Mouse (Mus musculus): Measurements from ENCODE around the gene Exoc6. TPM values are rescaled to one million over a fixed set of nuclear protein-coding genes. Genes with fewer than 3 reads are reported as not detected.
"Not testable (repeated sequence)": the region's sequence is repeated elsewhere in the genome, so short reads cannot be mapped to it uniquely, and the experiment has no call there.

The Exoc6 gene
- total RNA-seq, 2 experiments from 2014 or later = 53.3 to 54.7 TPM

- no peak for TF ChIP-seq CTCF (conservative IDR thresholded peaks at IDR 0.05)
- H3K4me3 ChIP-seq = no peak overlapping the region
- no peak for DNase-seq (ENCODE audit: low spot score in 2 of 2)
- H3K27ac ChIP-seq = no peak overlapping the region
Measured at GRCm38 (mm10) chr19:37545725-37546124, 4.5 kb upstream of the Exoc6 start.

- no peak overlapping the region for H3K4me3 ChIP-seq
- DNase-seq (ENCODE audit: low spot score in 2 of 2) = no peak
- H3K27ac ChIP-seq = no peak overlapping the region
- no peak for TF ChIP-seq CTCF (conservative IDR thresholded peaks at IDR 0.05)
Measured at GRCm38 (mm10) chr19:37546776-37547175, 3.4 kb upstream of the Exoc6 start.

- Histone ChIP-seq H3K4me3 (peak overlapping the region; percentile 98), H3K27ac (peak overlapping the region; percentile 99)
- TF ChIP-seq CTCF (conservative IDR thresholded peaks at IDR 0.05) = no peak
- no peak for DNase-seq (ENCODE audit: low spot score in 2 of 2)
Measured at GRCm38 (mm10) chr19:37551040-37551566, 885 bp downstream of the Exoc6 start.

GRCm38 (mm10) chr19:37553376-37554265 is 3.4 kb downstream of the Exoc6 start:
- no peak for TF ChIP-seq CTCF (conservative IDR thresholded peaks at IDR 0.05)
- no peak overlapping the region for H3K27ac ChIP-seq
- no peak for DNase-seq (ENCODE audit: low spot score in 2 of 2)
- 0 out of 2 replicates have a peak overlapping the region, but pooled peaks have one; percentile 11 for H3K4me3 ChIP-seq

DNA sequence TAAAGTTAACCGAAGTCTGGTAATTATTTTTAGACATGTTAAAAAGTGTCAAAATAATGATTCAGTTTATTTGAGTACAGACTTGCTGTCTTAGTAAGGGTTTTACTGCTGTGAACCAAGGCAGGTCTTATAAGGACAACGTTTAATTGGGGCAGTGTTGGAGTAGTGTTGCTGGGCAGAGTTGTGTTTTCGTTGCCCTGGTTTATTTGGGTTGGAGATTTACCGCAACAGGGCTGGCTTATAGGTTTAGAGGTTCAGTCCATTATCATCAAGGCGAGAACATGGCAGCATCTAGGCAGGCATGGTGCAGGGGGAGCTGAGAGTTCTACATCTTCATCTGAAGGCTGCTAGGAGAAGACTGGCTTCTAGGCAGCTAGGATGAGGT is 4.0 kb downstream of the Exoc6 start:
- not testable (repeated sequence) for H3K4me3 ChIP-seq; DNase-seq (ENCODE audit: low spot score in 2 of 2); H3K27ac ChIP-seq

DNA sequence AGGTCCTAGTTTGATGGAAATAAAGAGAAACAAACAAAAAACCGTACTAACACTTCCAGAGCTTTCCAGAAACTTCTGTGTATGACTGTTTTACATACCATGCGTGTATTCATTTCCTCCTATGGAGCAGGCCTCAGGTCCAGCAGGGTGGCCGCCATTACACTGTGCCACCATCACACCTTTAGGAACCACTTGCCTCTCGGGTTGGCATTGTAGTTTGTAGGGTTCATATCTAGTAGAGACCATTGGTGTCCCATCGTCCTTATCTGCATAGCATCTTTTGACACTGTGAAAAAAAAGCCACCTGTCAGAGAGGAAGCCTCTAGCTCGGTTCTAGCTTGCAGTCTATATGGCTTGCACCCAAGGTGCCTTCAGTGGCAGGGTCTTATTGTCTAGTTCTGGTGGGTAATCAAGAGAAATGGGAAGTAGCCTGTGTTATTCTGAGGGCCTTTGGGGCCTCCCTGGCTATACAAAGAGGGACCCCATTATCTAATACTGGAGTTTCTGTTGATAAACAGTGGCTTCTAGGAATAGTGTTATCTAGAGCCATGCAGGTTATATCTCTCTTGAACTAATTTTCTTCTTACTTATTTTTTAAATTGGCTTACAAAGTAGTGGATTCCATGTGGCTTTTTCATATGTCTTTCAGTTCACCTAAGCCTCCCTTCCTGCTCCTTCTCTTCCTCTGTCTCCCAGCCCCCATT is 5.8 kb downstream of the Exoc6 start:
- no peak for DNase-seq (ENCODE audit: low spot score in 2 of 2)
- no peak overlapping the region for H3K4me3 ChIP-seq
- H3K27ac ChIP-seq = no peak overlapping the region
- no peak for TF ChIP-seq CTCF (conservative IDR thresholded peaks at IDR 0.05)

DNA sequence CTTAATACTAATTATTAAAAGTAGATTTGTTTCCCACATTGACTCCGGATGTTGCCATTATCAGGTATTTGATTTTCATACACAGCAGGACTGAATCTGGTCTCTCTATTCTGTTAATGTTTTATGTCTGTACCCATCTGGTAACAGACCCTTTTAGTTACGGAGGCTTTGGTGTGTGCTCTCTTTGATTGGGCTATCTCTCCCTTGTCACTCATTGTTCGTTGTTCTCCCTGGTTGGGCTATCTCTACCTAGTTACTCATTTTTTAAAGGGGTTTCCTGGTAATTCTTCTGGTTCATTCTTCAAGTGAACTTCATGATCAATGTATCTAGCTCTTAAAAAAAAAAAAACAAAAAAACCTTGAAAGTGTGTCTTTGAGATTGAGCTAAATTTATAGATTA is 7.7 kb downstream of the Exoc6 start:
- Histone ChIP-seq H3K27ac (no peak overlapping the region), H3K4me3 (no peak overlapping the region)
- DNase-seq (ENCODE audit: low spot score in 2 of 2) = no peak
- TF ChIP-seq CTCF (conservative IDR thresholded peaks at IDR 0.05) = no peak

- peak; percentile 72 for TF ChIP-seq CTCF (conservative IDR thresholded peaks at IDR 0.05)
- no peak for DNase-seq (ENCODE audit: low spot score in 2 of 2)
- Histone ChIP-seq H3K4me3 (no peak overlapping the region), H3K27ac (no peak overlapping the region)
Measured at GRCm38 (mm10) chr19:37559286-37560079, 9.3 kb downstream of the Exoc6 start.

DNA sequence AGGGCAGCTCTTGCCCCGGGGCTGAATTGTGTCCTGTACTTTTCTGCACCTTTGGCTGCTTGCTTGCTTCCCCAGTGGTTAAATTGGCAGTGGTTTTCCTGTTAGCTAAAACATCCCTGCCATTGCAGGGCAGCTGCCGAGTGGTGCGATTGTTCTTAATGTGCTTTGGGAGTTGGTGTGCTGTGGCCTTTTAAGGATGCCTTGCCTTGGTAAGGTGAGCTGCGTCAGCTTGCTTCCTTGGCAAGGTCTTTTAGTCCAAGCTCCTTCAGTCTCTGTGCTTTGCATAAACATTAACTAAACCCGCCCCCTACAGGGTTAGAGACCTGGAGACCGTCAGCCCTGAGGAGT is 9.8 kb downstream of the Exoc6 start:
- no peak for DNase-seq (ENCODE audit: low spot score in 2 of 2)
- TF ChIP-seq CTCF (conservative IDR thresholded peaks at IDR 0.05) = no peak
- H3K27ac ChIP-seq = no peak overlapping the region
- H3K4me3 ChIP-seq = no peak overlapping the region

DNA sequence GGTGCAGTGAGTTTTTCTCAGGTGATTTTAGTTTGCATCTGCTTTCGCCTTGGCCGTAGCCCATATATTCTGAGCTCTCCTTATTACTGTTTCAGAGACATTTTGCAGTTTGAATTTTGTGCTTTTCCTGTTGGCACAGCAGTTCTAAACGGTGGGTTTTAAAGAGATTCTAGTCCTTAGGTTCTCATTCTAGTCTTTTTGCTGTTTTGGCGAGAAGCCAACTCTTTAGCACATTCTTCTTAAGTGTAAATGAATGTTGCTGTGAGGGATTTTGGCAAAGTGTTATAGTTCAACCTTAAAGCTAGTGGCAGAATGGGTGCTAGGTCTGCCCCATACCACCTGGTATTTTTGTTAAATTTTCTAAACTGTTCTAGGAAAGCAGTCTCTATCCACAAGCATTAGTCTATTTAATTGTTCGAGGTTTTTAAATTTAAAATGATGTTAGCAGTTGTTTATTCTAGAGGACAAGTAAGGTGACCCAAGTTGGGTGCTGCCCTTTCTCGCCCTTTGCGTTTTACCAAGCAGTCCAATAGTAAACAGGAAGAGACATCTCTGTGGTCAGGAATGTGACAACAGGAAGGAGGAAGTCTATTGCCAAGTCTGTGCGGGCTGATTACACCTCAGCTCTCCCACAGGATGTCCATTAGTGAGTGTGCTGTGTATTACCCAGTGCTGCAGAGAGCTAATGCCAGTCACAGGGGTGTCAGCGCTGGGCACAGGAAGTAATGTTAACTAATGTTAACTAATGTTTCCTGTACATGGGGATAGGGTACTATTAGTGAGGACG is 11.1 kb downstream of the Exoc6 start:
- Histone ChIP-seq H3K27ac (no peak overlapping the region), H3K4me3 (no peak overlapping the region)
- no peak for TF ChIP-seq CTCF (conservative IDR thresholded peaks at IDR 0.05)
- no peak for DNase-seq (ENCODE audit: low spot score in 2 of 2)

DNA sequence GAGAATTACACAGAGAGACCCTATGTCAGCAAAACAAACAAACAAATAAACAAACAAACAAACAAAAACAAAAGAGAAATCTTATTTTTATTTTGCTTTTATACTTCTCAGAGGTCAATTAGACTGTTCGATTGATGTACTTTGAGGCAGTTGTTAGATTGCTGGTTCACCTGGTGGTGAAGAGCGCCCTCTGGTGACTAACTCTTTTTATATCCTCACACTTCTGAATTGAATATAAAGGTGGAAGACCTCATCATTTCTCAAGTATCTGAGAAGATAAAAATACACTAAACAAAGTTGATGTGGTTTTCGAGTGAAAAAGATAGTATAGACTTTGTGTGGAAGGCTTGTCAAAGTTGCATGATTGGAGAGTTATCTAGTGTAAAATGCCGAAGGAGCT is 13.5 kb downstream of the Exoc6 start:
- DNase-seq (ENCODE audit: low spot score in 2 of 2) = peak; percentile 41 to 63
- peak; percentile 90 for TF ChIP-seq CTCF (conservative IDR thresholded peaks at IDR 0.05)
- no peak overlapping the region for H3K4me3 ChIP-seq

GRCm38 (mm10) chr19:37565806-37566205 is 15.6 kb downstream of the Exoc6 start:
- TF ChIP-seq CTCF (conservative IDR thresholded peaks at IDR 0.05) = peak; percentile 78
- H3K27ac ChIP-seq = no peak overlapping the region
- DNase-seq (ENCODE audit: low spot score in 2 of 2) = no peak
- H3K4me3 ChIP-seq = no peak overlapping the region

More for the DNA sequence above, 13.5 kb downstream of the Exoc6 start:
- H3K27ac ChIP-seq = no peak overlapping the region
